Mouse (Mus musculus): Measurements from ENCODE around the gene Fam229b.

GRCm38 (mm10) chr10:39165632-39166115 lies 32.0 kb upstream of the Fam229b start:
- TF ChIP-seq CTCF (IDR thresholded peaks at IDR 0.05; ENCODE audit: low read depth, low read length) (no peak), TAL1 (conservative IDR thresholded peaks at IDR 0.05; ENCODE audit: low read depth, low read length) (no peak), GATA1 (IDR thresholded peaks at IDR 0.05; ENCODE audit: borderline replicate concordance, low read length) (no peak)
